Mouse (Mus musculus): ENCODE results near the gene Ruvbl2. TPM values are rescaled to one million over a fixed set of nuclear protein-coding genes. Genes with fewer than 3 reads are reported as not detected.
A peak's percentile ranks its signal among the peaks of the same experiment; 100 is the strongest.

Gene Ruvbl2
- total RNA-seq, 2 experiments from 2014 or later = 18.2 to 28.1 TPM

- Histone ChIP-seq H3K4me3 (peak overlapping the region; percentile 74), H3K27ac (peak overlapping the region; percentile 98)
- intact Hi-C loops (cut with DNase I) = no loop called here
- no peak for TF ChIP-seq CTCF (IDR thresholded peaks at IDR 0.05)
- DNase-seq = no peak
Measured at GRCm38 (mm10) chr7:45413864-45414739, 23.8 kb downstream of the Ruvbl2 start.

DNA sequence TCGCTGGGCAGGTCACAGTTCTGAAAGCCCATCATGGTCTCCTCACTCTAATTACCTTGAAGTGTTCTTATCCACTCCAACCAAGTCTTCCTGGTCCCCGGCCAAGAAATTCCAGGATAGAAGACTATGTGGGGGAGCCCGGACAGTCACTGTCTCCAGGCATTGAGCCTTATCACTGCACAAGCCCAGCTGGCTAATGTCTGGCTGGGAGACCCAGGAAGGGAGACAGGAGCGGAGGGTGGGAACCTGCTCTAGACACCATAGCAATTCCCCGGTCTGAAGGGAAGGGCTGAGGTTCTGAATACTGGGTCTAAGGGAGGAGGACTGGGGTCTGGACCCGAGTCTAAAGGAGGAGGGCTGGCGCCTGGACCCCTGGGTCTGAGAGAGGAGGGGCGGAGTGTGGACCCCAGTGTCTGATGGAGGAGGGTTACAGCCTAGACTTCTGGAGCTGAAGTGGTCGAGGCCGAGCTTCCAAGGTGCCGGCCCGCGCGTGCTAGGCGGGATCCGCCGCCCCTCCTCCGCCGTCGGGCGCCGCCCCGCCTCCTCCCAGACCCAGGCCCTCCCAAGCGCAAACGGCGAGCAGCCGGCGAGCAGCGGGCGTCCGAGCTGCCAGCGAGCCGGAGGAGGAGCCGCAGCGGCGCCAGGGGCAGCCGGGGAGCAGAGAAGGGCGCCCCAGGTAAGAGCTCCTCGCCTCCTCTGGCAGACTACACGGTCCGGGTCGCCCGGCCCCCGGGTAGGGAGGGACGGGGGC is 24.6 kb downstream of the Ruvbl2 start, which contains the start of gene Ntf5:
Gene Ntf5, plus strand, starts transcription at position 583 of the 751 bp plus-strand sequence.
- peak within 1 kb of the TSS; percentile 74 for H3K4me3 ChIP-seq
- DNase-seq = peak; percentile 74
- no peak for TF ChIP-seq CTCF (IDR thresholded peaks at IDR 0.05)
- H3K27ac ChIP-seq = peak within 1 kb of the TSS; percentile 98
- intact Hi-C loops (cut with DNase I) = no loop called here

DNA sequence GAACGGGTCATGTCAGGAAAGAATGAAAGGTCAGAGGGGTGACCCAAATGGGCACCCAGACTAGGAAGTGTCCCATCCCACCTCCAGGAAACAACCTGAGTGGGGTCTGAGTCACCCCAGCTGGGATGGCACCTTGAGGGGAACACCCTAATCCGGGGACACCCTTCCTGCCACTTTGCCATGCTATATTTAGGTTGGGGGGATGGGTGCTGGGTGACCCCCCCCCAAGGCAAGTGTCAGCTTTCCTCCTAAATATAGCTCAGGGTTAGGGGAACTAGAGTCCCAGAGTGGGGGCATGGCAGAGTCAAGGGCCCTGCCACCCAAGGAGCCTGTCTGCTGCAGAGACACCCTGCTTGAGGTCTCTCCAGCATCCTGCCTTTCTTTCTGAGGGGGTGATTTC is 25.5 kb downstream of the Ruvbl2 start:
- H3K27ac ChIP-seq = peak overlapping the region; percentile 98
- DNase-seq = peak; percentile 83
- H3K4me3 ChIP-seq = peak overlapping the region; percentile 74
- intact Hi-C loops (cut with DNase I) = no loop called here
- no peak for TF ChIP-seq CTCF (IDR thresholded peaks at IDR 0.05)

- Histone ChIP-seq H3K27ac (peak overlapping the region; percentile 98), H3K4me3 (peak overlapping the region; percentile 81)
- DNase-seq = no peak
- intact Hi-C loops (cut with DNase I) = no loop called here
- TF ChIP-seq CTCF (IDR thresholded peaks at IDR 0.05) = no peak
Measured at GRCm38 (mm10) chr7:45409497-45410163, 28.3 kb downstream of the Ruvbl2 start.

DNA sequence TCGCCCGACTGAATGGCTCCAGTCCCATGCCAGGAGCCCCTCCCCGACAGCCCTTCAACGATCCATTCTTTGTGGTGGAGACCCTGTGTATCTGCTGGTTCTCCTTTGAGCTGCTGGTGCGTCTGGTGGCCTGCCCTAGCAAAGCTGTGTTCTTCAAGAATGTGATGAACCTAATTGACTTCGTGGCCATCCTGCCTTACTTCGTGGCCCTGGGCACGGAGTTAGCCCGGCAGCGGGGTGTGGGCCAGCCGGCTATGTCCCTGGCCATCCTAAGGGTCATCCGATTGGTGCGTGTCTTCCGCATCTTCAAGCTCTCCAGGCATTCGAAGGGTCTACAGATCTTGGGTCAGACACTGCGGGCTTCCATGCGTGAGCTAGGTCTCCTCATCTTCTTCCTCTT is 28.9 kb downstream of the Ruvbl2 start:
- intact Hi-C loops (cut with DNase I) = no loop called here
- peak overlapping the region; percentile 81 for H3K4me3 ChIP-seq
- DNase-seq = no peak
- no peak for TF ChIP-seq CTCF (IDR thresholded peaks at IDR 0.05)
- peak overlapping the region; percentile 98 for H3K27ac ChIP-seq

GRCm38 (mm10) chr7:45408351-45408750 is 29.5 kb downstream of the Ruvbl2 start:
- Histone ChIP-seq H3K4me3 (peak overlapping the region; percentile 81), H3K27ac (peak overlapping the region; percentile 98)
- TF ChIP-seq CTCF (IDR thresholded peaks at IDR 0.05) = no peak
- intact Hi-C loops (cut with DNase I) = no loop called here
- no peak for DNase-seq

GRCm38 (mm10) chr7:45407836-45408235 is 30.1 kb downstream of the Ruvbl2 start:
- no peak for DNase-seq
- peak overlapping the region; percentile 81 for H3K4me3 ChIP-seq
- TF ChIP-seq CTCF (IDR thresholded peaks at IDR 0.05) = no peak
- intact Hi-C loops (cut with DNase I) = no loop called here
- peak overlapping the region; percentile 98 for H3K27ac ChIP-seq

- intact Hi-C loops (cut with DNase I) = no loop called here
- Histone ChIP-seq H3K27ac (peak overlapping the region; percentile 98), H3K4me3 (peak overlapping the region; percentile 81)
- peak; percentile 93 for DNase-seq
- peak; percentile 72 for TF ChIP-seq CTCF (IDR thresholded peaks at IDR 0.05)
Measured at GRCm38 (mm10) chr7:45406157-45407156, 31.4 kb downstream of the Ruvbl2 start.

- peak within 1 kb of the TSS; percentile 98 for H3K27ac ChIP-seq
- peak; percentile 97 for TF ChIP-seq CTCF (IDR thresholded peaks at IDR 0.05)
- intact Hi-C loops (cut with DNase I) = loop anchor here (1.0 kb wide), 2 partner anchors 29 to 33 kb away; partner anchors contain the start of genes Gys1 and Ruvbl2
Measured at GRCm38 (mm10) chr7:45405091-45406075, 32.5 kb downstream of the Ruvbl2 start, which contains the start of gene Kcna7. Kcna7 (plus strand) TSS chr7:45405653.

More at GRCm38 (mm10) chr7:45405091-45406075, 32.5 kb downstream of the Ruvbl2 start, which contains the start of gene Kcna7:
- H3K4me3 ChIP-seq = peak within 1 kb of the TSS; percentile 81
- peak; percentile 88 for DNase-seq
